Mouse (Mus musculus): Measurements from ENCODE around the gene Rilp. TPM values are rescaled to one million over a fixed set of nuclear protein-coding genes. Genes with fewer than 3 reads are reported as not detected.

Rilp gene
- polyA plus RNA-seq, 1 experiment from 2014 or later = 3.1 TPM

- ATAC-seq (ENCODE audit: low FRiP score) = peak; percentile 100
- peak; percentile 99 for DNase-seq (ENCODE audit: low spot score)
- peaks cover 36% of the 10 kb centered on the region for H3K36me3 ChIP-seq (replicated peaks; ENCODE audit: control insufficient read depth, insufficient read depth)
- H3K9me3 ChIP-seq (ENCODE audit: control insufficient read depth, low read length) = no peaks in the 10 kb centered on the region
- peak within 1 kb of the TSS; percentile 81 for H3K27ac ChIP-seq
- peak within 1 kb of the TSS; percentile 99 for H3K4me2 ChIP-seq (replicated peaks)
- WGBS = under 1% methylated on average over 52 of the region's 52 CpGs
- peaks cover 14% of the 10 kb centered on the region for H3K4me1 ChIP-seq (replicated peaks; ENCODE audit: control insufficient read depth, insufficient read depth, low read length)
- H3K9ac ChIP-seq = peak within 1 kb of the TSS; percentile 99
- H3K4me3 ChIP-seq (replicated peaks; ENCODE audit: low read length) = peak within 1 kb of the TSS; percentile 100
- no peaks in the 10 kb centered on the region for H3K27me3 ChIP-seq (ENCODE audit: control insufficient read depth, insufficient read depth, low read length)
Measured at GRCm38 (mm10) chr11:75486601-75487285, 23.2 kb upstream of the Rilp start, which contains the start of gene Prpf8. Gene Prpf8, plus strand, starts transcription at chr11:75486816.

- 47% methylated on average over 6 of the region's 6 CpGs for WGBS
- peak overlapping the region; percentile 99 for H3K4me2 ChIP-seq (replicated peaks)
- no peaks in the 10 kb centered on the region for H3K9me3 ChIP-seq (ENCODE audit: control insufficient read depth, low read length)
- H3K9ac ChIP-seq = peak overlapping the region; percentile 99
- H3K27me3 ChIP-seq (ENCODE audit: control insufficient read depth, insufficient read depth, low read length) = no peaks in the 10 kb centered on the region
- peaks cover 44% of the 10 kb centered on the region for H3K36me3 ChIP-seq (replicated peaks; ENCODE audit: control insufficient read depth, insufficient read depth)
- DNase-seq (ENCODE audit: low spot score) (no peak), ATAC-seq (ENCODE audit: low FRiP score) (no peak)
- H3K27ac ChIP-seq = no peak overlapping the region
- peaks cover 14% of the 10 kb centered on the region for H3K4me1 ChIP-seq (replicated peaks; ENCODE audit: control insufficient read depth, insufficient read depth, low read length)
- peak overlapping the region; percentile 100 for H3K4me3 ChIP-seq (replicated peaks; ENCODE audit: low read length)
Measured at GRCm38 (mm10) chr11:75487496-75487895, 22.4 kb upstream of the Rilp start.

GRCm38 (mm10) chr11:75494296-75495049 lies 15.4 kb upstream of the Rilp start:
- no peak overlapping the region for H3K4me3 ChIP-seq (replicated peaks; ENCODE audit: low read length)
- no peak overlapping the region for H3K27ac ChIP-seq
- 97% methylated on average over 10 of the region's 10 CpGs for WGBS
- no peaks in the 10 kb centered on the region for H3K27me3 ChIP-seq (ENCODE audit: control insufficient read depth, insufficient read depth, low read length)
- H3K9ac ChIP-seq = no peak overlapping the region
- H3K9me3 ChIP-seq (ENCODE audit: control insufficient read depth, low read length) = no peaks in the 10 kb centered on the region
- no peak overlapping the region for H3K4me2 ChIP-seq (replicated peaks)
- H3K36me3 ChIP-seq (replicated peaks; ENCODE audit: control insufficient read depth, insufficient read depth) = peaks cover 100% of the 10 kb centered on the region
- DNase-seq (ENCODE audit: low spot score) = no peak
- no peak for ATAC-seq (ENCODE audit: low FRiP score)
- H3K4me1 ChIP-seq (replicated peaks; ENCODE audit: control insufficient read depth, insufficient read depth, low read length) = no peaks in the 10 kb centered on the region

- no peak overlapping the region for H3K9ac ChIP-seq
Measured at GRCm38 (mm10) chr11:75498126-75498525, 11.8 kb upstream of the Rilp start.

GRCm38 (mm10) chr11:75508162-75508561 lies 1.7 kb upstream of the Rilp start:
- DNase-seq (ENCODE audit: low spot score) (no peak), ATAC-seq (ENCODE audit: low FRiP score) (no peak)
- 98% methylated on average over 4 of the region's 4 CpGs for WGBS
- no peaks in the 10 kb centered on the region for H3K9me3 ChIP-seq (ENCODE audit: control insufficient read depth, low read length)
- H3K4me2 ChIP-seq (replicated peaks) = no peak overlapping the region
- no peak overlapping the region for H3K27ac ChIP-seq
- no peak overlapping the region for H3K9ac ChIP-seq
- H3K36me3 ChIP-seq (replicated peaks; ENCODE audit: control insufficient read depth, insufficient read depth) = peaks cover 69% of the 10 kb centered on the region
- no peaks in the 10 kb centered on the region for H3K27me3 ChIP-seq (ENCODE audit: control insufficient read depth, insufficient read depth, low read length)
- H3K4me3 ChIP-seq (replicated peaks; ENCODE audit: low read length) = no peak overlapping the region
- peaks cover 7% of the 10 kb centered on the region for H3K4me1 ChIP-seq (replicated peaks; ENCODE audit: control insufficient read depth, insufficient read depth, low read length)

More at GRCm38 (mm10) chr11:75498126-75498525, 11.8 kb upstream of the Rilp start:
- Histone ChIP-seq H3K4me1 (replicated peaks; ENCODE audit: control insufficient read depth, insufficient read depth, low read length) (no peaks in the 10 kb centered on the region), H3K4me2 (replicated peaks) (no peak overlapping the region), H3K9me3 (ENCODE audit: control insufficient read depth, low read length) (no peaks in the 10 kb centered on the region), H3K36me3 (replicated peaks; ENCODE audit: control insufficient read depth, insufficient read depth) (peaks cover 100% of the 10 kb centered on the region), H3K27ac (no peak overlapping the region), H3K4me3 (replicated peaks; ENCODE audit: low read length) (no peak overlapping the region), H3K27me3 (ENCODE audit: control insufficient read depth, insufficient read depth, low read length) (no peaks in the 10 kb centered on the region)
- WGBS = 93% methylated on average over 1 of the region's 1 CpGs
- no peak for ATAC-seq (ENCODE audit: low FRiP score)
- DNase-seq (ENCODE audit: low spot score) = no peak

GRCm38 (mm10) chr11:75508904-75509303 lies 990 bp upstream of the Rilp start:
- Histone ChIP-seq H3K9me3 (ENCODE audit: control insufficient read depth, low read length) (no peaks in the 10 kb centered on the region), H3K9ac (no peak overlapping the region), H3K4me3 (replicated peaks; ENCODE audit: low read length) (no peak overlapping the region), H3K36me3 (replicated peaks; ENCODE audit: control insufficient read depth, insufficient read depth) (peaks cover 62% of the 10 kb centered on the region), H3K4me1 (replicated peaks; ENCODE audit: control insufficient read depth, insufficient read depth, low read length) (peaks cover 7% of the 10 kb centered on the region), H3K27me3 (ENCODE audit: control insufficient read depth, insufficient read depth, low read length) (no peaks in the 10 kb centered on the region), H3K27ac (no peak overlapping the region), H3K4me2 (replicated peaks) (no peak overlapping the region)
- DNase-seq (ENCODE audit: low spot score) (no peak), ATAC-seq (ENCODE audit: low FRiP score) (no peak)
- 81% methylated on average over 8 of the region's 8 CpGs for WGBS

GRCm38 (mm10) chr11:75510627-75510993 lies 716 bp downstream of the Rilp start:
- peak; percentile 91 for ATAC-seq (ENCODE audit: low FRiP score)

GRCm38 (mm10) chr11:75511213-75511612 lies 1.3 kb downstream of the Rilp start:
- no peak for DNase-seq (ENCODE audit: low spot score)
- H3K4me2 ChIP-seq (replicated peaks) = no peak overlapping the region
- WGBS = 88% methylated on average over 6 of the region's 6 CpGs

More at GRCm38 (mm10) chr11:75510627-75510993, 716 bp downstream of the Rilp start:
- peaks cover 44% of the 10 kb centered on the region for H3K36me3 ChIP-seq (replicated peaks; ENCODE audit: control insufficient read depth, insufficient read depth)
- no peaks in the 10 kb centered on the region for H3K27me3 ChIP-seq (ENCODE audit: control insufficient read depth, insufficient read depth, low read length)
- peak overlapping the region; percentile 36 for H3K4me3 ChIP-seq (replicated peaks; ENCODE audit: low read length)
- peak overlapping the region; percentile 69 for H3K27ac ChIP-seq
- H3K4me1 ChIP-seq (replicated peaks; ENCODE audit: control insufficient read depth, insufficient read depth, low read length) = peaks cover 7% of the 10 kb centered on the region
- H3K4me2 ChIP-seq (replicated peaks) = peak overlapping the region; percentile 83
- 3% methylated on average over 23 of the region's 24 CpGs for WGBS
- peak; percentile 90 for DNase-seq (ENCODE audit: low spot score)
- no peaks in the 10 kb centered on the region for H3K9me3 ChIP-seq (ENCODE audit: control insufficient read depth, low read length)
- peak overlapping the region; percentile 57 for H3K9ac ChIP-seq

GRCm38 (mm10) chr11:75512301-75513018 lies 2.6 kb downstream of the Rilp start:
- no peaks in the 10 kb centered on the region for H3K27me3 ChIP-seq (ENCODE audit: control insufficient read depth, insufficient read depth, low read length)
- H3K9ac ChIP-seq = no peak overlapping the region
- no peak overlapping the region for H3K4me2 ChIP-seq (replicated peaks)
- no peak overlapping the region for H3K27ac ChIP-seq
- no peak overlapping the region for H3K4me3 ChIP-seq (replicated peaks; ENCODE audit: low read length)
- H3K4me1 ChIP-seq (replicated peaks; ENCODE audit: control insufficient read depth, insufficient read depth, low read length) = peaks cover 7% of the 10 kb centered on the region
- ATAC-seq (ENCODE audit: low FRiP score) (no peak), DNase-seq (ENCODE audit: low spot score) (no peak)
- 83% methylated on average over 9 of the region's 9 CpGs for WGBS
- H3K9me3 ChIP-seq (ENCODE audit: control insufficient read depth, low read length) = no peaks in the 10 kb centered on the region
- peaks cover 28% of the 10 kb centered on the region for H3K36me3 ChIP-seq (replicated peaks; ENCODE audit: control insufficient read depth, insufficient read depth)

More at GRCm38 (mm10) chr11:75511213-75511612, 1.3 kb downstream of the Rilp start:
- H3K9ac ChIP-seq = no peak overlapping the region
- no peak overlapping the region for H3K27ac ChIP-seq
- H3K4me1 ChIP-seq (replicated peaks; ENCODE audit: control insufficient read depth, insufficient read depth, low read length) = peaks cover 7% of the 10 kb centered on the region
- H3K4me3 ChIP-seq (replicated peaks; ENCODE audit: low read length) = no peak overlapping the region; the same call in 1 of the 2 replicates
- no peaks in the 10 kb centered on the region for H3K27me3 ChIP-seq (ENCODE audit: control insufficient read depth, insufficient read depth, low read length)
- no peak for ATAC-seq (ENCODE audit: low FRiP score)
- no peaks in the 10 kb centered on the region for H3K9me3 ChIP-seq (ENCODE audit: control insufficient read depth, low read length)
- peaks cover 38% of the 10 kb centered on the region for H3K36me3 ChIP-seq (replicated peaks; ENCODE audit: control insufficient read depth, insufficient read depth)

All from hindbrain, embryonic 14.5 days (tissue).